Mouse (Mus musculus) hindbrain, postnatal 0 days (tissue): ENCODE results near the gene Slc13a4. TPM values are rescaled to one million over a fixed set of nuclear protein-coding genes. Genes with fewer than 3 reads are reported as not detected.

Experiments
- ATAC-seq: fragments of 200-750 bp; cut with Nextera tagmentation; 2 replicates; pipeline ENCODE4 v1.8.0; 2017; ENCODE audit warnings: mild to moderate bottlenecking, moderate TSS enrichment, moderate library complexity
- DNase-seq: peaks from one replicate; pipeline ENCODE4 v3.0.0-alpha.2; 2015; ENCODE audit warnings: low spot score
- H3K27ac ChIP-seq: fragments of 300-500 bp; sonication (generic); 2 replicates; pipeline ENCODE4 v1.5.1; 2014; ENCODE audit warnings: mild to moderate bottlenecking
- H3K27me3 ChIP-seq: fragments of 300-500 bp; sonication (generic); 2 replicates; pipeline ENCODE4 v1.6.1; 2014; ENCODE audit warnings: low read length, mixed read lengths; ENCODE audit not compliant: insufficient read depth
- H3K36me3 ChIP-seq: fragments of 300-500 bp; sonication (generic); 2 replicates; pipeline ENCODE4 v1.6.1; 2014; ENCODE audit warnings: low read length, mixed read lengths; ENCODE audit not compliant: insufficient read depth
- H3K4me1 ChIP-seq: fragments of 300-500 bp; sonication (generic); 2 replicates; pipeline ENCODE4 v1.6.1; 2014; ENCODE audit warnings: antibody characterized with exemption, low read length, mixed read lengths; ENCODE audit not compliant: insufficient read depth
- H3K4me2 ChIP-seq: fragments of 300-500 bp; sonication (generic); 2 replicates; pipeline ENCODE4 v1.6.1; 2014; ENCODE audit warnings: low read depth, mild to moderate bottlenecking, low read length, moderate library complexity, mixed read lengths
- H3K4me3 ChIP-seq: fragments of 300-500 bp; sonication (generic); 2 replicates; pipeline ENCODE4 v1.5.1; 2014; ENCODE audit warnings: low read length
- H3K9ac ChIP-seq: fragments of 300-500 bp; sonication (generic); replicated peaks from 2 replicates; pipeline ENCODE4 v1.6.1; 2014; ENCODE audit warnings: mild to moderate bottlenecking, low read length, moderate library complexity, mixed read lengths
- H3K9me3 ChIP-seq: fragments of 300-500 bp; sonication (generic); 2 replicates; pipeline ENCODE4 v1.6.1; 2016; ENCODE audit warnings: low read length, mixed read lengths
- CTCF ChIP-seq: IDR thresholded peaks from 2 replicates; pipeline ENCODE4 v1.5.1; 2016; ENCODE audit warnings: antibody characterized with exemption, control low read depth, low read depth
- WGBS: fragments of 180-500 bp; shearing (Covaris S2); extraction: QIAGEN DNeasy Blood & Tissue Kit; methylation state at CpG from one replicate; pipeline ENCODE4 v1.1.7; 2014; 5-methylcytosine and 5-hydroxymethylcytosine counted together
- polyA plus RNA-seq: library from polyadenylated mRNA; unstranded; fragments of >200 nt; fragmentation: Nextera tagmentation; extraction: Ambion mirVana; gene quantifications from 2 replicates; pipeline ENCODE4 v1.2.1, GENCODE M21; 2015
- total RNA-seq: library from RNA; depleted of rRNA; stranded (reverse); fragments of >200 nt; gene quantifications from 2 replicates; pipeline ENCODE4 v1.2.3, GENCODE M21; 2014

The Slc13a4 gene
- total and polyA plus RNA-seq, 2 experiments from 2014 or later = 14.6 to 22.2 TPM

GRCm38 (mm10) chr6:35307136-35307535 is 795 bp downstream of the Slc13a4 start:
- Histone ChIP-seq H3K4me3 (no peak overlapping the region), H3K4me1 (no peaks in the 10 kb centered on the region), H3K36me3 (no peaks in the 10 kb centered on the region), H3K9me3 (no peaks in the 10 kb centered on the region), H3K27me3 (no peaks in the 10 kb centered on the region), H3K4me2 (no peak overlapping the region), H3K27ac (no peak overlapping the region), H3K9ac (no peak overlapping the region)
- WGBS = 63% methylated on average over 13 of the region's 13 CpGs
- TF ChIP-seq CTCF = no peak
- DNase-seq (peak; percentile 48), ATAC-seq (no peak)

- no peaks in the 10 kb centered on the region for H3K27me3 ChIP-seq
- H3K4me1 ChIP-seq = no peaks in the 10 kb centered on the region
- no peak overlapping the region for H3K4me2 ChIP-seq
- DNase-seq (no peak), ATAC-seq (no peak)
- no peaks in the 10 kb centered on the region for H3K9me3 ChIP-seq
- no peak overlapping the region for H3K4me3 ChIP-seq
- no peak overlapping the region for H3K9ac ChIP-seq
- no peak for TF ChIP-seq CTCF
- WGBS = 71% methylated on average over 11 of the region's 11 CpGs
- no peaks in the 10 kb centered on the region for H3K36me3 ChIP-seq
- no peak overlapping the region for H3K27ac ChIP-seq
These were observed 4.5 kb downstream of the Slc13a4 start for GRCm38 (mm10) chr6:35303355-35303900.

GRCm38 (mm10) chr6:35302581-35302980 is 5.3 kb downstream of the Slc13a4 start:
- 92% methylated on average over 7 of the region's 7 CpGs for WGBS
- Histone ChIP-seq H3K36me3 (no peaks in the 10 kb centered on the region), H3K9me3 (no peaks in the 10 kb centered on the region), H3K4me2 (no peak overlapping the region), H3K27ac (no peak overlapping the region), H3K27me3 (no peaks in the 10 kb centered on the region), H3K4me1 (no peaks in the 10 kb centered on the region), H3K9ac (no peak overlapping the region), H3K4me3 (no peak overlapping the region)
- TF ChIP-seq CTCF = no peak
- no peak for ATAC-seq
- no peak for DNase-seq

GRCm38 (mm10) chr6:35298323-35298722 is 9.6 kb downstream of the Slc13a4 start:
- H3K27me3 ChIP-seq = no peaks in the 10 kb centered on the region
- 87% methylated on average over 6 of the region's 6 CpGs for WGBS
- no peak for TF ChIP-seq CTCF
- DNase-seq (no peak), ATAC-seq (no peak)
- H3K4me1 ChIP-seq = no peaks in the 10 kb centered on the region
- no peak overlapping the region for H3K4me2 ChIP-seq
- H3K9ac ChIP-seq = no peak overlapping the region
- no peaks in the 10 kb centered on the region for H3K9me3 ChIP-seq
- no peak overlapping the region for H3K27ac ChIP-seq
- no peaks in the 10 kb centered on the region for H3K36me3 ChIP-seq
- no peak overlapping the region for H3K4me3 ChIP-seq

GRCm38 (mm10) chr6:35297516-35298227 is 10.3 kb downstream of the Slc13a4 start:
- no peaks in the 10 kb centered on the region for H3K36me3 ChIP-seq
- H3K4me1 ChIP-seq = no peaks in the 10 kb centered on the region
- 95% methylated on average over 7 of the region's 7 CpGs for WGBS
- no peak for TF ChIP-seq CTCF
- H3K27ac ChIP-seq = no peak overlapping the region
- DNase-seq = no peak
- no peaks in the 10 kb centered on the region for H3K9me3 ChIP-seq
- ATAC-seq = no peak
- no peak overlapping the region for H3K4me2 ChIP-seq
- no peaks in the 10 kb centered on the region for H3K27me3 ChIP-seq
- no peak overlapping the region for H3K4me3 ChIP-seq
- H3K9ac ChIP-seq = no peak overlapping the region

GRCm38 (mm10) chr6:35297001-35297400 is 10.9 kb downstream of the Slc13a4 start:
- Histone ChIP-seq H3K4me2 (no peak overlapping the region), H3K36me3 (no peaks in the 10 kb centered on the region), H3K4me1 (no peaks in the 10 kb centered on the region), H3K27ac (no peak overlapping the region), H3K9me3 (no peaks in the 10 kb centered on the region), H3K9ac (no peak overlapping the region), H3K4me3 (no peak overlapping the region), H3K27me3 (no peaks in the 10 kb centered on the region)
- ATAC-seq = peak; percentile 70
- WGBS = 15% methylated on average over 2 of the region's 2 CpGs
- no peak for TF ChIP-seq CTCF
- DNase-seq = peak; percentile 54

- Histone ChIP-seq H3K27me3 (no peaks in the 10 kb centered on the region), H3K9me3 (no peaks in the 10 kb centered on the region), H3K4me1 (no peaks in the 10 kb centered on the region), H3K27ac (no peak overlapping the region), H3K4me2 (no peak overlapping the region), H3K36me3 (no peaks in the 10 kb centered on the region), H3K4me3 (no peak overlapping the region), H3K9ac (no peak overlapping the region)
- ATAC-seq = no peak
- DNase-seq = no peak
- 49% methylated on average over 2 of the region's 2 CpGs for WGBS
- TF ChIP-seq CTCF = no peak
These were observed 13.0 kb downstream of the Slc13a4 start for GRCm38 (mm10) chr6:35294964-35295363.
